Mouse (Mus musculus) stomach, embryonic 16.5 days (tissue): ENCODE results near the gene Igflr1. TPM values are rescaled to one million over a fixed set of nuclear protein-coding genes. Genes with fewer than 3 reads are reported as not detected.

Experiments
- ATAC-seq: fragments of 200-750 bp; cut with Nextera tagmentation; 2 replicates; pipeline ENCODE4 v1.8.0; 2017; ENCODE audit warnings: moderate number of reproducible peaks, moderate TSS enrichment; ENCODE audit not compliant: insufficient read depth, low FRiP score
- H3K27ac ChIP-seq: fragments of 300-500 bp; sonication (generic); 2 replicates; pipeline ENCODE4 v1.5.1; 2014; ENCODE audit warnings: low read length
- H3K27me3 ChIP-seq: fragments of 300-500 bp; sonication (generic); 2 replicates; pipeline ENCODE4 v1.6.1; 2014; ENCODE audit warnings: low read length, control low read depth, mixed read lengths; ENCODE audit not compliant: control insufficient read depth, insufficient read depth
- H3K36me3 ChIP-seq: fragments of 300-500 bp; sonication (generic); 2 replicates; pipeline ENCODE4 v1.6.1; 2014; ENCODE audit warnings: low read length; ENCODE audit not compliant: control insufficient read depth, insufficient read depth
- H3K4me1 ChIP-seq: fragments of 300-500 bp; sonication (generic); 2 replicates; pipeline ENCODE4 v1.6.1; 2014; ENCODE audit warnings: low read length, control low read depth, mixed read lengths; ENCODE audit not compliant: control insufficient read depth, insufficient read depth
- H3K4me2 ChIP-seq: fragments of 300-500 bp; sonication (generic); 2 replicates; pipeline ENCODE4 v1.6.1; 2014; ENCODE audit warnings: low read depth, low read length, mixed read lengths
- H3K4me3 ChIP-seq: fragments of 300-500 bp; sonication (generic); replicated peaks from 2 replicates; pipeline ENCODE4 v1.5.1; 2014; ENCODE audit warnings: mild to moderate bottlenecking, low read length
- H3K9ac ChIP-seq: fragments of 300-500 bp; sonication (generic); 2 replicates; pipeline ENCODE4 v1.6.1; 2014; ENCODE audit warnings: low read length
- H3K9me3 ChIP-seq: fragments of 300-500 bp; sonication (generic); replicated peaks from 2 replicates; pipeline ENCODE4 v1.6.1; 2016; ENCODE audit warnings: low read length, control low read depth; ENCODE audit not compliant: control insufficient read depth
- WGBS: fragments of 180-500 bp; shearing (Covaris S2); extraction: QIAGEN DNeasy Blood & Tissue Kit; methylation state at CpG from one replicate; pipeline ENCODE4 v1.1.7; 2014; 5-methylcytosine and 5-hydroxymethylcytosine counted together
- polyA plus RNA-seq: library from polyadenylated mRNA; unstranded; fragments of >200 nt; fragmentation: Nextera tagmentation; extraction: Ambion mirVana; gene quantifications from 2 replicates; pipeline ENCODE4 v1.2.1, GENCODE M21; 2015

The Igflr1 gene
- polyA plus RNA-seq, 1 experiment from 2014 or later = 3.6 TPM

DNA sequence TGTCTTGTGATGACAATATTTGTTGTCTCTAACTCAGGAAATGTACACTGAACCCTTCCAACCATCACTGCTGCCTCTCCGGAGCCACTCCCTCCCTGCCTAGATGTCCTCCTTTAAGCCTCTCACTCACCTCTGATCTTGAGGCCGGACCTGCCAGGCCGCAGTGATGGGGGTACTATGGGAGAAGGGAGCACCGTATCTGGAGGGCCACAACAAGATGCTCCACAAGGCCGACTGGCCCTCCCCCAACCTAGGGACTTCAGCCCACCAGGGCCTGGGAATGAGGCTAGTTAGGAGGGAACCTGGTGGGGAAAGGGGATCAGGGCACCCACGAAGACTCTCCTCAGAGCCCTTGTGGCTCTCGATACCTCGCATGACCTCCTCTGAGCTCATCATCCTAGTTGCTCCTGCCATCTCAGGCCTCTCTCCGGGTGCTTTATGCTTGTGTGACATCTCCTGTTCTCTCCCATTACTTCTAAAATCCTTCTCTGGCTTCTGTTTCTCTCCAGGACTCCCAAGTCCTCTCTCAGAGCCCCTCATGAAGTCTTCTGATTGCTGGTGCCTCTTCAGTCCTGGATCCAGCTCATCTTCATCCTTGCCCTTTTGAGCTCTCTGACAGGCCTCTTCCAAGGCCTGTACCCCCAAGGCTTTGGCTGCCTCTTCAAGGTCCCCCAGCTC lies 25.8 kb downstream of the Igflr1 start:
- Histone ChIP-seq H3K36me3 (0 out of 2 replicates have a peak, but pooled peaks cover 4% of the 10 kb centered on the region), H3K9me3 (no peaks in the 10 kb centered on the region), H3K4me1 (peaks cover 15% of the 10 kb centered on the region), H3K27me3 (no peaks in the 10 kb centered on the region), H3K27ac (no peak overlapping the region), H3K4me3 (no peak overlapping the region), H3K4me2 (no peak overlapping the region), H3K9ac (no peak overlapping the region)
- no peak for ATAC-seq
- 83% methylated on average over 9 of the region's 9 CpGs for WGBS

DNA sequence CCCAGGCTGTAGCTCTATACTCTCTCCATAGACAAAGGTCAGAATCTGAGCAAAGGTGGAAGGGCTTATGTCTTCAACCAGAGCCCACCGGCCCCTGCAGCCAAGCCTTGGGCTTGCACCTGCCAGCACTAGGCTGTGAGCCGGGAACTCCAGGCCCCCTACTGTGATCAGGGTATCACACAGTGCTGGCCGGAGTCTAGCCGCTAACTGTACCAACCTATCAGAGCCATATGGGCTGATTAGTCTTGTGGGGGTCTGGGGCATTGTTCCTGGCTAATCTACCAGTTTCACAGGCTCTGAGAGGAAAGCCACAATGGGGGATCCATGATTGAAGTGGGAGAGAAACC lies 26.4 kb downstream of the Igflr1 start:
- H3K27me3 ChIP-seq = no peaks in the 10 kb centered on the region
- H3K36me3 ChIP-seq = no peaks in the 10 kb centered on the region
- no peak overlapping the region for H3K4me3 ChIP-seq
- H3K9me3 ChIP-seq = no peaks in the 10 kb centered on the region
- H3K4me2 ChIP-seq = no peak overlapping the region
- peaks cover 15% of the 10 kb centered on the region for H3K4me1 ChIP-seq
- H3K27ac ChIP-seq = no peak overlapping the region
- no peak overlapping the region for H3K9ac ChIP-seq
- ATAC-seq = no peak
- 72% methylated on average over 4 of the region's 4 CpGs for WGBS

DNA sequence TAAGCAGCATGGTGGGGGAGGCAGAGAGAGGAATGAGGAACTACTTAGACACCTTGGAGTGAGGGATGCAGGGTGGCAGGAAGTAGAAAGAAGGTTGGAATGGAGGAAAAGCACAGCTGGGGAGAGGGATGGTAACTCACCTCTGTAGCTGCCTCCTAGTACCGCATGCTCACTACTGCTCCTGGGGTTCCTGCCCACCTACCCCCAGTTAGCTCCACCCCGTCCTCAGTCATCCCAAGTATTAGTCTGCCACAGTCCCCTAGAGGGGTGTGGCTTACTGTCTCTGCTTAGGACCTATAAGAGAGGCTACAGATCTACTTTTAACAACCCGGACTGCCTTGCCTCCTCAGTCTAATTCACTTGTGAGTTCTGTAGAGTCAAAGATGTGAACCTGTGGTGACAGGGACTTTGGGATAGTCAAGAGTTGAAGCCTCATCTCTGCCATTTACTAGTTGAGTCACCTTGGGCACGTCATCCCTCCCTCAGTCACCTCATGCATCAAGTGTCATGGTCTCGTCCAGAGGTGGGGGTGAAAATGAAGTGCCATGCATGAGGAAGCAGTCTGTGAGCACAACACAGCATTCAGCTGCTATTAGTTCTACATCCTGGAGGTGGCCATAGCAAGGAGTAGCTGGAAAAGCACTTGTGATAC lies 27.7 kb downstream of the Igflr1 start:
- no peaks in the 10 kb centered on the region for H3K36me3 ChIP-seq
- no peak overlapping the region for H3K9ac ChIP-seq
- no peak overlapping the region for H3K4me3 ChIP-seq
- WGBS = 46% methylated on average over 5 of the region's 5 CpGs
- no peak overlapping the region for H3K27ac ChIP-seq
- H3K4me2 ChIP-seq = no peak overlapping the region
- H3K4me1 ChIP-seq = peaks cover 4% of the 10 kb centered on the region; the same call in 1 of the 2 replicates
- no peaks in the 10 kb centered on the region for H3K9me3 ChIP-seq
- no peak for ATAC-seq
- no peaks in the 10 kb centered on the region for H3K27me3 ChIP-seq

DNA sequence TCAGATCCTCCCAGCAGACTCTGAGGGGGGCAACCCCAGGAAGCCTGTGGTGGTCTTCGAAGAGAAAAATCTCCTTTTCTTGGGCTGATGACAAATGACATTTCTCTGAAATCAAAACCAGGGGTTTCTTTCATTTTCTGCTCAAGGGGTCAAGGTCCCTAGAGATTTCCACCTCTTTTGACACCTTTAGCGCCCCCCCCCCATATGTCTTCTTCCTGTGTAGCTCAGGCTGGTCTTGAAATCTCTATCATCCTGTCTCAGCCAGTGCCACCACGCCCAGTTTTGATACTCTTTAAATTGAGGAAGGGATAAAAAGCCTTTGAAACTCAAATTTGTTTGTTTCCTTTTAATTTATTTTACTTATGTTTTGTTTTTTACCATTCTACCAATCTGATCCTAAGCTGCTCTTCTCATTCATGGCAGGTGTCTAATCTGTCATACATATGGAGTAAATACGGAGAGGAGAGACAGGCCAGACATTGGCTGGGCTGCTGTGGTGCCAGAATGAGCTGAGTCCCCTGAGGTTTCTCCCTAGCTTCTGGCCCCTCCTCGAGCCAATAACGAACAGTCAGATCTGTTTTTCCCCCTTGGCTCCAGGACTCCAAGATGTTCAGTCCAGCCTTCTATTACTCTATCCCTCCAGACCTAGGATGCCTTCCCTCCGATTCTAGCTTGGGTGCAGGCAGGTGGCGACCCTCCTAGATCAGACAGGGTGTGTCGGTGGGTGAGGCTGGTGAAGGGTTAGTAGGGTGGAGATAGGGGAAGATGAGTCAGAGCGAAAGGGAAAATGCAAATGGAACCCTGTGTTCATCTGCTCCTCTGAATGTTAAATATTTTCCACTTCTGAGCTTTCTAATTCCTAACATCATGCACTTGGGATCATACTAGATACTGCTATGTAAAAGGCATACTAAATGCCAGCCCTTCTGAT lies 28.6 kb downstream of the Igflr1 start:
- peaks cover 4% of the 10 kb centered on the region; the same call in 1 of the 2 replicates for H3K4me1 ChIP-seq
- no peak overlapping the region for H3K4me3 ChIP-seq
- no peaks in the 10 kb centered on the region for H3K9me3 ChIP-seq
- no peak for ATAC-seq
- no peaks in the 10 kb centered on the region for H3K36me3 ChIP-seq
- H3K27me3 ChIP-seq = no peaks in the 10 kb centered on the region
- no peak overlapping the region for H3K27ac ChIP-seq
- no peak overlapping the region for H3K4me2 ChIP-seq
- 67% methylated on average over 10 of the region's 10 CpGs for WGBS
- no peak overlapping the region for H3K9ac ChIP-seq

DNA sequence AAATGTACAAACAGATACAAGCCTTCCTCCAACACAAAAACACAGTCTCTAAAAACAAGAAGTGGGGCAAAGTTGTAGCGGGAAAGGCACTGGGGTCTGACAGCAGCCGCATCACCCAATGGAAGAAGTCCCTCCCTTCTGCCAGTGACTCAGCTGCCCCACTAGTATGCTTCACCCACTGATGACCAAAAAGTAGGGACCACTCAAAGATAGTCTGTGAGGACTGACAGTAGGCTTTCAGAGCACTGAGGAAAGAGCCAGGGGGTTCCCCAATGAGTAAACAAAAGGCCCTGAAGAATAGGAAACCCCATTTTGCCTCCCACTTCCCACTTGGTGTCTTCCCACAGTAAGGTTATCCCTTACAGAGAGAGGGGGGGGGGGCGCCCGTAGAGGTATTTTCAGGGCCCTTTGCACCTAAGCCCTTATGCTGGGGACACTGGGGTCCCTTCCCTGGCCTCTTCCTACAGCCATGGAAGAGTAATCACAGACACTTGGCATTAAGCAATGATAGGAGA lies 29.3 kb downstream of the Igflr1 start:
- peaks cover 3% of the 10 kb centered on the region; the same call in 1 of the 2 replicates for H3K4me1 ChIP-seq
- H3K27me3 ChIP-seq = no peaks in the 10 kb centered on the region
- WGBS = 67% methylated on average over 4 of the region's 4 CpGs
- H3K27ac ChIP-seq = no peak overlapping the region
- H3K9me3 ChIP-seq = no peaks in the 10 kb centered on the region
- H3K36me3 ChIP-seq = no peaks in the 10 kb centered on the region
- H3K4me2 ChIP-seq = no peak overlapping the region
- no peak overlapping the region for H3K4me3 ChIP-seq
- ATAC-seq = no peak
- no peak overlapping the region for H3K9ac ChIP-seq

DNA sequence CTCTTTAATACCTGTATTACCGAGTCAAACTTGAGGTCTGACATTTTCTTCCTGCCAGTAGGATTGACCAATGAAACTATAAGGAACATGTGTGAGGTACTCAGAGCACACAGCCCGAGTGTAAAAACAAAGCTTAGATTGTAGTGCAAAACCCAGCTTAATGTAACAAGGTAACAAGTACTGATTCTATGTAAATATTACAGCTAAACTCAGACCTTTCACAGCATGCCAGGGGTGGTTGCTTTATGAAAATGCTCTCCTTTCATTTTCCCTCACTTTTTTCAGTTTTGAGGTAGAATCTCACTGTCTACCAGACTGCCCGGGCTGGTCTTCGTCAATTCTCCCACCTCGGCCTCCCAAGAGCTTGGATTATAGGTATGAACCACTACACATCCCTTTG lies 30.9 kb downstream of the Igflr1 start:
- no peaks in the 10 kb centered on the region for H3K9me3 ChIP-seq
- no peak overlapping the region for H3K4me3 ChIP-seq
- H3K4me1 ChIP-seq = peaks cover 9% of the 10 kb centered on the region; the same call in 1 of the 2 replicates
- H3K36me3 ChIP-seq = no peaks in the 10 kb centered on the region
- H3K4me2 ChIP-seq = no peak overlapping the region
- WGBS = 73% methylated on average over 5 of the region's 5 CpGs
- no peak overlapping the region for H3K27ac ChIP-seq
- H3K9ac ChIP-seq = no peak overlapping the region
- H3K27me3 ChIP-seq = no peaks in the 10 kb centered on the region
- ATAC-seq = no peak

DNA sequence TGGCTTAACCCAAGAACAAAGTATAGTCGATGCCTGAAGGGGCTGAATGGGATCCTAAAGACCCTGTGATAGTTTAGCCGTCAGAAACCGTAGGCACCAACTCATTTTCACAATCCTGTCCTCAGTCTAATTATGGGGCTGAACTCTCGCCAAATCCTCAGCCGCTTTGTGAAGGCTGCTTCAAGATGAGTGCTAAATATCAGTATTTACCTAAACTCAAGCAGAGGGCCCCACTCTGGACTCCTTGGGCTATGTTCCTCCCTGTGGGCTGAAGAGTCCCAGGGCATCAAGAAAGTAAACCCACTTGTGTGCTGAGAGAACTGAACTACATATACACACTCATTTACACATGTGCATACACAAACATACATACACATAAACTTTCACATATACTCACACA lies 31.6 kb downstream of the Igflr1 start:
- H3K27ac ChIP-seq = no peak overlapping the region

DNA sequence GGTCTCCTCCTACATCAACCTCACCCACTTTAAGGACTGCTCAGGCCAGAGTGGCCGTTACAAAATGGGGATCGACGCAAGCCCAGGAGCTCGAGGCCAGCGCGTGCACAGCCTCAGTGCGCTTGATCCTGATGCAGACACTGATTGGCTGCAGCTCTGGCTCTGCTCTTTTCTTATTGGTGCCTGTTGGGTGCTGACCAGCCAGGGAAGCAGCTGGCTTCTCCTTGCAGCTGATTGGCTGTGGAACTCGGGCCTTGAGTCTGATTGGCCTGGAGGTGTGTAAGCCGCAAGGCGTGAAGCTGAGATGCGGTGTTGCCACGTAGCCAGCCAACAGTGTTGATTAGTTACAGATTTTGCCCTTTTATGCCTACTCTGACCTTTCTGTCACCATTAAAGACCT lies 33.6 kb downstream of the Igflr1 start, which contains the start of gene Zbtb32:
Zbtb32 (minus strand) TSS at position 124 of the 400 bp plus-strand sequence.
- ATAC-seq = no peak
- Histone ChIP-seq H3K4me3 (no peak within 1 kb of the TSS), H3K27me3 (no peaks in the 10 kb centered on the region), H3K9me3 (no peaks in the 10 kb centered on the region), H3K27ac (peak within 1 kb of the TSS; percentile 85), H3K4me1 (peaks cover 15% of the 10 kb centered on the region), H3K4me2 (peak within 1 kb of the TSS; percentile 16), H3K36me3 (no peaks in the 10 kb centered on the region), H3K9ac (no peak within 1 kb of the TSS)
- WGBS = 92% methylated on average over 12 of the region's 12 CpGs

More for the DNA sequence above, 31.6 kb downstream of the Igflr1 start:
- Histone ChIP-seq H3K9me3 (no peaks in the 10 kb centered on the region), H3K4me1 (peaks cover 10% of the 10 kb centered on the region; the same call in 1 of the 2 replicates), H3K9ac (no peak overlapping the region), H3K4me2 (no peak overlapping the region), H3K36me3 (no peaks in the 10 kb centered on the region), H3K27me3 (no peaks in the 10 kb centered on the region), H3K4me3 (no peak overlapping the region)
- 65% methylated on average over 5 of the region's 5 CpGs for WGBS
- no peak for ATAC-seq
